Mouse (Mus musculus) hindbrain, embryonic 15.5 days (tissue): ENCODE results near the gene Vcp. TPM values are rescaled to one million over a fixed set of nuclear protein-coding genes. Genes with fewer than 3 reads are reported as not detected.
"Not testable (repeated sequence)": the region's sequence is repeated elsewhere in the genome, so short reads cannot be mapped to it uniquely, and the experiment has no call there.

Source experiments
- ATAC-seq: fragments of 200-750 bp; cut with Nextera tagmentation; 2 replicates; pipeline ENCODE4 v1.8.0; 2017; ENCODE audit warnings: low read depth, moderate number of reproducible peaks, moderate TSS enrichment; ENCODE audit not compliant: low FRiP score
- H3K27ac ChIP-seq: fragments of 300-500 bp; sonication (generic); replicated peaks from 2 replicates; pipeline ENCODE4 v1.5.1; 2015; ENCODE audit warnings: mild to moderate bottlenecking, inconsistent platforms
- H3K27me3 ChIP-seq: fragments of 300-500 bp; sonication (generic); 2 replicates; pipeline ENCODE4 v1.6.1; 2015; ENCODE audit warnings: control low read depth, inconsistent platforms
- H3K36me3 ChIP-seq: fragments of 300-500 bp; sonication (generic); 2 replicates; pipeline ENCODE4 v1.6.1; 2015; ENCODE audit warnings: control low read depth, inconsistent platforms
- H3K4me1 ChIP-seq: fragments of 300-500 bp; sonication (generic); replicated peaks from 2 replicates; pipeline ENCODE4 v1.6.1; 2015; ENCODE audit warnings: control low read depth, inconsistent platforms
- H3K4me2 ChIP-seq: fragments of 300-500 bp; sonication (generic); 2 replicates; pipeline ENCODE4 v1.6.1; 2015; ENCODE audit warnings: moderate library complexity, mild to moderate bottlenecking, inconsistent platforms
- H3K4me3 ChIP-seq: fragments of 300-500 bp; sonication (generic); 2 replicates; pipeline ENCODE4 v1.5.1; 2015; ENCODE audit warnings: mild to moderate bottlenecking, inconsistent platforms
- H3K9ac ChIP-seq: fragments of 300-500 bp; sonication (generic); 2 replicates; pipeline ENCODE4 v1.6.1; 2015; ENCODE audit warnings: inconsistent platforms
- H3K9me3 ChIP-seq: fragments of 300-500 bp; sonication (generic); 2 replicates; pipeline ENCODE4 v1.6.1; 2016; ENCODE audit warnings: control low read depth, inconsistent platforms
- WGBS: fragments of 180-500 bp; shearing (Covaris S2); methylation state at CpG from one replicate; pipeline ENCODE4 v1.1.7; 2015; 5-methylcytosine and 5-hydroxymethylcytosine counted together
- polyA plus RNA-seq: library from polyadenylated mRNA; unstranded; fragments of >200 nt; fragmentation: Nextera tagmentation; extraction: Ambion mirVana; gene quantifications from 2 replicates; pipeline ENCODE4 v1.2.1, GENCODE M21; 2015

Gene Vcp
- 469 and 479 TPM in 2 replicates for polyA plus RNA-seq

DNA sequence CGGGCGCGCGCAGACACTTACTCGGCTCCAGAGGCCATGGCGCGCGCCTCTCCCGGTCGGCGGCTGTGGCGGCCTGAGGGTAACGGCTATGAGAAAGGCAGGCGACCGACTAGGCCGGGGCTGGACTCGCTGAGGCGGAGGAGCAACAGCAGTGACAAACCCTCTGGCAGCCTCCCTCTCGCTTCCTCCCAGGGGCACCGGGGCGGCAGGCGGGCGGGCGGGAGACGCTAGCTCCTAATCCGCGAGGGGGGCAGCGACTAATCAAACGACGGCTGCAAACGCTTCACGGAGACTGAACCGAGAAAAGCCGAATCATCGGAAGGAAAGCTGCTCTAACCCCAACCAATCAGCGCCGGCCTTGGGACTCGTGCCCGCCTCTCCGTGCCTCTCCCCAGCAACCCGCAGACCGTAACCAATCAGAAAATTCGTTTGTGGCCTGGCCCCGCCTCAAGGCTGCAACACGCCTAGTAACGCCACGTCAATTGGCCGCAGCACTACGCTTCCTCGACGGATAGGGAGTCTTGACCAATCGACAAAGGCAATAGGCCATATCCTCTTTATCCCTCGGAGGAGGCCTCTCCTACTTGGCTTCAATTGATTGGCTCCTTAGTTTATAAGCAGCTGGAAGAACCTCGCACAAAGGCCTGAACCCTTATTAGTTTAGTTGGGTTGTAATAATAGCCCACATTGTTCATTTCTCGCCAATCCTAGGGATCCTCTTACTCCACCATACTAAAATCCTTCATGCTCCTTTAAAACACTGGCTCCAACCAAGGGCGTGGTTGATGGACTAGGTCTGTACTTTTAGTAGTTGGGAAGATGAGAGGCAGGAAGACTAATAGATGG is at the start of gene Vcp:
Gene Vcp, minus strand, starts transcription at position 367 of the 846 bp plus-strand sequence.
- H3K9me3 ChIP-seq, H3K27me3 ChIP-seq, H3K36me3 ChIP-seq: not testable (repeated sequence)
- ATAC-seq = peak; percentile 99
- Histone ChIP-seq H3K4me3 (peak within 1 kb of the TSS; percentile 92), H3K27ac (peak within 1 kb of the TSS; percentile 99), H3K4me2 (peak within 1 kb of the TSS; percentile 81), H3K9ac (peak within 1 kb of the TSS; percentile 88), H3K4me1 (peaks cover 29% of the 10 kb centered on the region)
- WGBS = under 1% methylated on average over 48 of the region's 56 CpGs

DNA sequence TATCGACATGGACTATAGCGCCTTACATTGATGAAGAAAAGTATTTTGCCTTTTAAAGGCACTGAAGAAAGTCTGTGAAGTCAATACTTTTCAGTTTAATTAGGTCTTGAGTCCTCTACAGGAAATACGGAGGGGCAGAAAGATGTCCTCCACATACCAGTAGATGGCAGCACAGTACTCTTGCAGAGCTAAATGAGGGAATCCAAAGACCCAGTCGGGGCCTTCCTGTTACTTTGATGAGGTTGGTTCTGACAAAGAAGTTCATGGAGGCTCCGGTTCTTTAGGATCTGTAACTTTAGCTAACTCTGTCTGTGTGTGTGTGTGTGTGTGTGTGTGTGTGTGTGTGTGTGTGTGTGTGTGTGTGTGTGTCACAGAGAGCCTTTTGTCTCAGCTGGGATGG is 46.9 kb upstream of the Vcp start:
- H3K4me2 ChIP-seq = peak overlapping the region; percentile 93; the same call in 1 of the 2 replicates
- WGBS = 8% methylated on average over 5 of the region's 5 CpGs

DNA sequence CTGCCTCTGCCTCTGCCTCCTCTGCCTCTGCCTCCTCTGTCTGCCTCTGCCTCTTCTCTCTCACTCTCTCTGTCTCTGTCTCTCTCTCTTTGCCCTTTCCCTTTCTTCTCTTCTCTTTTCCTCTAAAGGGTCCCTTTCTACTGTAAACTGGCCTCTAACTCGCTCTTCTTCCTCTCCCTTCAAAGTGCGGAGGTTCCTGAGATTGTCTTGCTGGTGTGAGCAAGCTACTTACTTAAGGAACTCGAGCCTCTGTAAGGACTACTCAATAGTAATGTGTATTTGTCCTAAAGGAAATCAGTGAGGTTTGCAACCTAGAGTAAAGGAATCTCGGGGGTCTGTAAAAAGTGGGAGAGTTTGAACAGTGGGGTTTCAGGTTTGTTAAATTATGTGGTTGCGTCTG is 46.3 kb upstream of the Vcp start:
- H3K27me3 ChIP-seq = no peaks in the 10 kb centered on the region
- H3K4me2 ChIP-seq = peak overlapping the region; percentile 93
- no peak overlapping the region for H3K9ac ChIP-seq
- no peaks in the 10 kb centered on the region for H3K9me3 ChIP-seq
- peaks cover 30% of the 10 kb centered on the region for H3K4me1 ChIP-seq
- no peaks in the 10 kb centered on the region for H3K36me3 ChIP-seq
- no peak overlapping the region for H3K27ac ChIP-seq
- H3K4me3 ChIP-seq = no peak overlapping the region
- ATAC-seq = no peak
- WGBS = 62% methylated on average over 5 of the region's 5 CpGs

More for the DNA sequence above, 46.9 kb upstream of the Vcp start:
- Histone ChIP-seq H3K9ac (no peak overlapping the region), H3K27ac (no peak overlapping the region), H3K9me3 (no peaks in the 10 kb centered on the region), H3K4me1 (peaks cover 30% of the 10 kb centered on the region), H3K36me3 (no peaks in the 10 kb centered on the region), H3K27me3 (no peaks in the 10 kb centered on the region), H3K4me3 (no peak overlapping the region)
- ATAC-seq = no peak

DNA sequence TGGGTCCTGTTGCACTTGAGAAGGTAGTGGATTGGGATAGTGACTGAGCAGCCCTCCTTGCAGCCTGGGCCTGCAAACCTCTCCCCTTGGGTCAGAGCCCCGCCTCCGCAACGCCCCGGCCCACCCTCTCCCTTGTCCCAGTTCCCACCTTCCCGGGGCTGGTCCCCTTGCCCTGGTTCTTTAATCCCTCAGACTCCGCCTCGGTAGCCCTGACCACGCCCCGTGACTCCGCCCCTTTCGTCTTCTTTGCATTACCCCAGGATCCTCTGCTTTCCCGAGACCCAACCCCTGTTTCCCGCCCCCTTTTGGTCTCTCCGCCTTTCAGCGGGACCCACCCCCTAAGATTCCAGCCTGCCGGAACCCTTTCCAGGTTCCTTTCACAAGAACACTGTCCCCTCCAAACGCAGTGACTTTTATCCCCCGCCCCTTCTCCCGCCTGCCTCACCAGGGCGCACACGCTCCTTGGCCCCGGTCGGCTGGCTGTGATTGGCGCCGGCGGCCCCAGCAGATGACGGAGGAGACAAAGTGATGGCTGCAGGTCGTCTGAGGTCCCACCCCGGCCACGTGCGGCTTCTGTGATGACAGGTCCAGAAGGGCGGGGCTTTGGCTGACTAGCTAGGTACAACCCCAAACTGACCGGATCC is 45.5 kb upstream of the Vcp start, which contains the start of gene Fam214b:
Gene Fam214b, minus strand, starts transcription at position 562 of the 644 bp plus-strand sequence.
- H3K9me3 ChIP-seq = no peaks in the 10 kb centered on the region
- peak within 1 kb of the TSS; percentile 73 for H3K4me3 ChIP-seq
- H3K27ac ChIP-seq = peak within 1 kb of the TSS; percentile 83
- no peaks in the 10 kb centered on the region for H3K27me3 ChIP-seq
- ATAC-seq = peak; percentile 92
- H3K9ac ChIP-seq = peak within 1 kb of the TSS; percentile 66
- WGBS = 0% methylated on average over 33 of the region's 33 CpGs
- H3K36me3 ChIP-seq = no peaks in the 10 kb centered on the region
- H3K4me1 ChIP-seq = peaks cover 32% of the 10 kb centered on the region
- H3K4me2 ChIP-seq = peak within 1 kb of the TSS; percentile 93

DNA sequence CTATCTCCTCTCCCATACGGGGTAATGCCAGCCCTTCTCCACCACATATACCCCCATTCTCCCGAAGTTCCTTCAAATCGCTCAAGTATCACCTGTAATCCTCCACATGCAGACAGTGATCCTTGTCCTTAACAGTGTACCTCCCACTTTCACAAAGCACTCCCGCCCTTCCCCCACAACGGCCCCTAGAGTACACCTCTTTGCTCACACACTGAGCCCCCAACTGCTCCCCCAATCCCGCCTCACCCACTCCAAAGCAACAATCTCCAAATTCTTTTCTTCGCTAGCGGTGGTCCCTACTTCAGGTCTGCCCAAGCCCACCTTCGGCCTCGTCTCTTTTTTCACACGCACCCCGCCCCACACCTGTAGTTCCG is 45.0 kb upstream of the Vcp start:
- ATAC-seq = peak; percentile 4
- H3K9me3 ChIP-seq = no peaks in the 10 kb centered on the region
- H3K9ac ChIP-seq = peak overlapping the region; percentile 66
- H3K36me3 ChIP-seq = no peaks in the 10 kb centered on the region
- H3K27me3 ChIP-seq = no peaks in the 10 kb centered on the region
- peaks cover 36% of the 10 kb centered on the region for H3K4me1 ChIP-seq
- peak overlapping the region; percentile 93 for H3K4me2 ChIP-seq
- 3% methylated on average over 13 of the region's 13 CpGs for WGBS
- H3K4me3 ChIP-seq = peak overlapping the region; percentile 73
- H3K27ac ChIP-seq = peak overlapping the region; percentile 83

DNA sequence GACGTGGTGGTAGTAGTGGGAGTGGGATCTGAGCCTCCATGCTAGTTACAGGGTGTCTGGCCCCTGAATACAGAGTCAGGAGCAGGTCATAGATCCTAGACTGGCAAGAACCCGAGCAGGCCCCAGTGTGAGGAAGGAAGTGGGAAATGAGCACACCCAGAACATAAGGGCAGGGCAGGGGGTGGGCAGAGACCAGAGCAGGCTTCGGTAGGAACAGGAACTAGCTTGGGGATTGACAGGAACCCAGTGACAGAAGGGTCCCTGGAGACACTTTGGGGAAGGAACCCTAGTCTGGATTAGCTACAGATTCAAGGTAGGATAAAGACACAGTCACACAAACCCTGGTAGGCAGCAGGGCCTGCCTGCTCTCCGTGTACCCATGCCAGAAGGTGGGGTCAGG is 44.4 kb upstream of the Vcp start:
- H3K9ac ChIP-seq = peak overlapping the region; percentile 66; the same call in 1 of the 2 replicates
- 0% methylated on average over 4 of the region's 4 CpGs for WGBS
- H3K27ac ChIP-seq = peak overlapping the region; percentile 83
- H3K4me2 ChIP-seq = peak overlapping the region; percentile 93
- no peak for ATAC-seq
- H3K36me3 ChIP-seq = no peaks in the 10 kb centered on the region
- H3K27me3 ChIP-seq = no peaks in the 10 kb centered on the region
- no peaks in the 10 kb centered on the region for H3K9me3 ChIP-seq
- peak overlapping the region; percentile 73 for H3K4me3 ChIP-seq
- H3K4me1 ChIP-seq = peaks cover 37% of the 10 kb centered on the region

DNA sequence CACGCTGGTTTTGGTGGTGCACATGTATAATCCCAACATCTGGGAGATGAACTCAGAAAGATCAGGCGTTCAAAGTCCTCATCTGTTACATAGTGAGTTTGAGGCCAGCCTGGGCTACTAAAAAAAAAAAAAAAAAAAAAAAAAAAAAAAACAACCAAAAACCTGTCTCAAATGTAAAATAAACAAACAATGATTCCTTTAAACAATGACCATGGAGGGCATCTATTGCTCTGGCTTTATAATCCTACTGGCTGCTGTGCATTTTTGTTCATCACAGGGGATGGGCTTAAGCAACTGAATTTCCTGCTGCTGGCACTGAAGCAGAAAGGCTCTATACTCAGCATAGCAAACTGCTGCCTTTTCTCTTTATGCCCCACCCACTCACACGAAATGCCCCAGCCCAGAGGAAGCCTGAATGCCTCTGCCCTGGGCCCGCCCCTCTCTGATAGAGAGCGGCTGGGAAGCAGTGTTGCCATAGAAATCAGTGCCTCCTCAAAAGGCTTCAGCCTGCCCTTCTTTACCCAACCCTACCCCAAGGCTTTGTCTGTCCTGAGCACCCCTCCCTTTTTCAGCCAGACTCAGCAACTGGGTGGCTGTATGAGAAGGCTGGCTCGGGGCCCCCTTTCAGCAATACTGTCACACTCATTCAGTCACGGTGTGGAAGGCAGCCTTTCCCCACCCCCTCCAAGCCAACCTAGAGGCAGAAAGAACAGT is 43.5 kb upstream of the Vcp start:
- H3K9ac ChIP-seq = 0 out of 2 replicates have a peak overlapping the region, but pooled peaks have one; percentile 12
- ATAC-seq = peak; percentile 59
- 7% methylated on average over 7 of the region's 7 CpGs for WGBS
- no peaks in the 10 kb centered on the region for H3K27me3 ChIP-seq
- H3K4me1 ChIP-seq = peaks cover 46% of the 10 kb centered on the region
- H3K9me3 ChIP-seq = no peaks in the 10 kb centered on the region
- peak overlapping the region; percentile 73 for H3K4me3 ChIP-seq
- H3K4me2 ChIP-seq = peak overlapping the region; percentile 93
- H3K27ac ChIP-seq = peak overlapping the region; percentile 83
- H3K36me3 ChIP-seq = no peaks in the 10 kb centered on the region

DNA sequence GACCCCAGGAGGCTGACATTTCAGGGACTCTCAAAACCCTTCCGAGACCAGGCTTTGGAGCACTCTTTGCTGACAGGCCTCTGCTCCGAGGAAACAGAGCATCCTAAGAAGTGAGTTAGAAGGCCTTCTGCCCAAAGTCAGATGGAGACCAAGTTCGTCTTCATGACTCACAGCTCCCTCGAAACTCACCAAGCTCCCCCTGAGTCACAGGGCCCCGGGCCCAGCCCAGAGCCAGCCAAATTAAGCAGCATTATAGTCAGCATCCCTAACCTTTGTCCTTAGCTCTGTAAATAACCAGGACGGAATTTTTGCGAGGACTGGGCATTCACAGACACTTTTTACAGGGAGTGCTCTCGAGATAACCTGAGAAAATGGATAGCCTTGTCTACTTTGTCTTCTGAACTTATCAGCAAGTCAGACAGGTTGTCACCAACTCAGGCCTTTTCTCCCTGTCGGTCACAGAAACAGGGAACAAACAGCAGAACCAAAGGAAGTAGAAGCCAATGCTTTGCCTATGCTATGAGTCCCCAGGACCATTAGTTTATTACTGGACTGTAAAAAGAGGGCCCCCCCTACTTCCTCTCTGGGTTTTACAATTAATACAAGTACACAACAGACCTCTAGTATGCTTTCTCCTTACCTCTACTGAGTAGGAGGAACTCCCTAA is 40.7 kb upstream of the Vcp start:
- Histone ChIP-seq H3K9me3 (no peaks in the 10 kb centered on the region), H3K9ac (no peak overlapping the region), H3K27ac (0 out of 2 replicates have a peak overlapping the region, but pooled peaks have one; percentile 22), H3K4me1 (peaks cover 57% of the 10 kb centered on the region), H3K4me3 (no peak overlapping the region), H3K27me3 (no peaks in the 10 kb centered on the region), H3K36me3 (peaks cover 4% of the 10 kb centered on the region; the same call in 1 of the 2 replicates), H3K4me2 (no peak overlapping the region)
- ATAC-seq = no peak
- 70% methylated on average over 9 of the region's 9 CpGs for WGBS

DNA sequence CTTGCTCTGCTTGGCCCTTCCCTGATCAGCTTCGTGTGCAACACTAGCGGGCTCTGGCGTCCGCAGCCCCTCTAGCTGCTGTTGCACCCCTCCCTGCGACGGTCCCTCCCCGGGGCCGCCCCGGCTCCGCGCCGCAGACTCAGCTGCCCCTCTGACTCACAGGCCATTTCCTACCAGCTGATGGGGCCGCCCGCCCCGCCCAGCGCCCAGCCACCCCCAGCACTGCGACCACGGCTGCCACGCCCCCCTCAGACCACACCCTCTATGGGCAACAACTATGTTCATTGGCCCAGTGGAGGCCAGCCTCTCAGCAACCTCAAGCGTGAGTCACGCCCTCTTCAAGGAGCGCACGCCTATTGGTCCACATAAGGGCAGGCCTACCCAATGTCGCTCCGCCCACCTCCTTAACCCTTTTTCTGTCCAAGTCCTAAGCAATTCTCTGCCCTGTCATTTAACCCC is 39.8 kb upstream of the Vcp start:
- ATAC-seq = peak; percentile 96
- H3K4me1 ChIP-seq = peaks cover 54% of the 10 kb centered on the region

DNA sequence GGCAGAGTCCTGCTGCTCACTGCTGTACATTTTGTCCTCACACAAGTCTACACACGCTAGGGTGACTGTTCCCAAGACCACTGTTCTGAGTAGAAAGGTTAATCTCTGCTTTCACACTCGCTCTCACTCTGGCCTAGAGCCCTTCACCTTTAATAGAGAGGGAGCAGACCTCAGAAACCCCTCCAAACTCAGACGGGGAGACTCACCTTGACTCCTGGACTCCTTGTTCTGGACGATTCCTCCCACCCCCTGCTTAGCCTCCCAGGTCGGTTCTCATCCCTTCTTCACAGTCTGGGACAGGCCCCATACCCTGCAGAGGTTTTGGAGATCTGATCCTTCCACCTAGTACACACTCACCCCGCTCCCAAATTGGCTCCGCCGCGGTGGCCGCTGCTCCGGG is 39.3 kb upstream of the Vcp start:
- Histone ChIP-seq H3K4me1 (peaks cover 49% of the 10 kb centered on the region), H3K4me3 (peak overlapping the region; percentile 94), H3K4me2 (peak overlapping the region; percentile 82), H3K9ac (peak overlapping the region; percentile 82), H3K36me3 (peaks cover 17% of the 10 kb centered on the region), H3K27ac (peak overlapping the region; percentile 82), H3K27me3 (no peaks in the 10 kb centered on the region), H3K9me3 (no peaks in the 10 kb centered on the region)
- 3% methylated on average over 11 of the region's 11 CpGs for WGBS
- ATAC-seq = no peak

More for the DNA sequence above, 39.8 kb upstream of the Vcp start:
- H3K36me3 ChIP-seq = peaks cover 12% of the 10 kb centered on the region
- H3K4me2 ChIP-seq = peak overlapping the region; percentile 82
- peak overlapping the region; percentile 94 for H3K4me3 ChIP-seq
- no peaks in the 10 kb centered on the region for H3K27me3 ChIP-seq
- H3K27ac ChIP-seq = peak overlapping the region; percentile 82
- no peaks in the 10 kb centered on the region for H3K9me3 ChIP-seq
- peak overlapping the region; percentile 82 for H3K9ac ChIP-seq
- WGBS = 2% methylated on average over 23 of the region's 25 CpGs
